In the genomic region with DNA sequence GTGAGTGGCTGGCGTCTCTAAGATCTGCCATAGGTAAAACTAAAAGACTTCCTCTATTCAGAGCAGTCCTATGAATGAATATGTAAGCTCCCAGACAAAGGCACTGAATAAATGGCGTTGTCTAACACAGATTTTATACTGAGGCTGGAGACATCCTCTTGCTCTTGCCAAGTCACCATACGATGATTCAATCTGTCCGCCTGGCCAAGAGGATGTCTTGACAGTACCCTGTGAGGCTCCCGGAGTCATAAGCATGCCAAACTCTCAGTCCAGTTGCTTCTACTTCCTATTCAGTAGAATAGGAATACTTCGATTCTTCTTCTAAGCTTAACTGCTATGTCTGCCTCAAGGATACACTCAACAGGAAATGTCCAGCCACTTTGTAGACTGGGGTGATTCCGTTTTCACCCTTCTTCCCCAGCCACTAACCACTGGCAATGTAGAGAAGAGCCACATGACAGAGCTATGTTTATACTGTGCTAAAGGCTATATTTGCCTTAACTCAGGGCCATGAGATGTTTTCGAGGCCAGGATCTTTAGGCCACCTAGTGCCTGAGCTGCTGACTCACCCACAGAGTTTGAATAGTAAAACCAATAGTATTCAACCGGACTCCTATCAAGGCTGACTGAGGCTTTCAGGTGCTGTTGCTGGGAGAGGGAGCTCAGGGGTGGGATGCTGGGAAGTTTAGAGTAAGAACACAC, we compare ENCODE assay signal across 17 mouse cellular contexts.
A peak's percentile ranks its signal among the peaks of the same experiment; 100 is the strongest.
DNase-seq lines count a peak whose midpoint lies in the region; ATAC-seq and TF ChIP-seq lines count a peak whose summit lies in the region.
"Had no signal": no experiment of that assay in that cellular context is flagged by ENCODE, and none has a peak within 500 bp of the region (broad histone marks: within the 10 kb centered on the region; RNA-seq: fewer than 3 reads in every experiment).

No protein-coding gene starts in this region.

- no peak overlapping the region for H3K4me3 ChIP-seq in forebrain, postnatal 0 days (ENCODE audit: low read depth, low read length)
- H3K4me3 ChIP-seq in forebrain, embryonic 12.5 days (replicated peaks) = no peak overlapping the region
- no peak overlapping the region for H3K4me3 ChIP-seq in lung, embryonic 14.5 days (ENCODE audit: low read depth, low read length)
- H3K4me3 ChIP-seq: erythroblast, embryonic 14.5 days; limb, embryonic 15.5 days had no signal

- peak; percentile 32; the same call in 1 of the 2 replicates for ATAC-seq in forebrain, postnatal 0 days
- ATAC-seq in forebrain, embryonic 12.5 days (ENCODE audit: low FRiP score) = no peak
- ATAC-seq in lung, embryonic 14.5 days (ENCODE audit: insufficient read depth) = no peak
- ATAC-seq: intestine, embryonic 16.5 days; lung, postnatal 0 days had no signal

- no peak for TF ChIP-seq CTCF in forebrain, postnatal 0 days (IDR thresholded peaks at IDR 0.05; ENCODE audit: low read depth)
- no peak for TF ChIP-seq CTCF in lung, embryonic 14.5 days (IDR thresholded peaks at IDR 0.05; ENCODE audit: low read depth)

- H3K4me2 ChIP-seq in forebrain, postnatal 0 days (ENCODE audit: low read depth) = no peak overlapping the region
- no peak overlapping the region for H3K4me2 ChIP-seq in forebrain, embryonic 12.5 days
- H3K4me2 ChIP-seq in lung, embryonic 14.5 days = no peak overlapping the region
- H3K4me2 ChIP-seq: hindbrain, embryonic 14.5 days; limb, embryonic 15.5 days had no signal

- WGBS in forebrain, postnatal 0 days = 62% methylated on average over 9 of the region's 9 CpGs
- WGBS in forebrain, embryonic 12.5 days = 85% methylated on average over 9 of the region's 9 CpGs
- 70% methylated on average over 9 of the region's 9 CpGs for WGBS in lung, embryonic 14.5 days

- no peaks in the 10 kb centered on the region for H3K36me3 ChIP-seq in forebrain, postnatal 0 days (ENCODE audit: insufficient read depth)
- H3K36me3 ChIP-seq in forebrain, embryonic 12.5 days (replicated peaks) = no peaks in the 10 kb centered on the region
- H3K36me3 ChIP-seq in lung, embryonic 14.5 days (ENCODE audit: insufficient read depth) = no peaks in the 10 kb centered on the region
- H3K36me3 ChIP-seq: limb, embryonic 15.5 days had no signal

- DNase-seq in forebrain, postnatal 0 days = peak; percentile 38
- DNase-seq in lung, embryonic 14.5 days = peak; percentile 24
- no peak for DNase-seq in lung, postnatal 10 days
- DNase-seq in cerebellum, adult 8-10 months = peak; percentile 60
- DNase-seq in adipocyte (ENCODE audit: low spot score) = no peak
- DNase-seq in adrenal gland, postnatal 14 days = no peak
- DNase-seq: adrenal gland, postnatal 25 days; gastrocnemius, postnatal 25 days; layer of hippocampus, adult 9-11 months; thymus, postnatal 36 days had no signal

- H3K4me1 ChIP-seq in forebrain, postnatal 0 days (ENCODE audit: insufficient read depth) = 0 out of 2 replicates have a peak, but pooled peaks cover 4% of the 10 kb centered on the region
- peaks cover 2% of the 10 kb centered on the region; the same call in 1 of the 2 replicates for H3K4me1 ChIP-seq in forebrain, embryonic 12.5 days
- 0 out of 2 replicates have a peak, but pooled peaks cover 4% of the 10 kb centered on the region for H3K4me1 ChIP-seq in lung, embryonic 14.5 days (ENCODE audit: insufficient read depth)
- H3K4me1 ChIP-seq: limb, embryonic 15.5 days had no signal

- no peaks in the 10 kb centered on the region for H3K27me3 ChIP-seq in forebrain, postnatal 0 days (ENCODE audit: insufficient read depth, low read length)
- no peaks in the 10 kb centered on the region for H3K27me3 ChIP-seq in forebrain, embryonic 12.5 days
- H3K27me3 ChIP-seq in lung, embryonic 14.5 days (ENCODE audit: insufficient read depth, low read length) = no peaks in the 10 kb centered on the region
- H3K27me3 ChIP-seq: limb, embryonic 15.5 days had no signal

- H3K9ac ChIP-seq in forebrain, postnatal 0 days = no peak overlapping the region
- H3K9ac ChIP-seq in forebrain, embryonic 12.5 days = no peak overlapping the region
- no peak overlapping the region for H3K9ac ChIP-seq in lung, embryonic 14.5 days
- H3K9ac ChIP-seq: hindbrain, embryonic 14.5 days; limb, embryonic 15.5 days had no signal

- no peak overlapping the region for H3K27ac ChIP-seq in forebrain, postnatal 0 days (ENCODE audit: low read depth, low read length)
- no peak overlapping the region for H3K27ac ChIP-seq in forebrain, embryonic 12.5 days
- H3K27ac ChIP-seq in lung, embryonic 14.5 days (ENCODE audit: low read depth) = no peak overlapping the region
- H3K27ac ChIP-seq: hindbrain, embryonic 14.5 days; kidney, postnatal 0 days; limb, embryonic 15.5 days had no signal

- H3K9me3 ChIP-seq in forebrain, postnatal 0 days (ENCODE audit: low read length) = no peaks in the 10 kb centered on the region
- no peaks in the 10 kb centered on the region for H3K9me3 ChIP-seq in forebrain, embryonic 12.5 days
- no peaks in the 10 kb centered on the region for H3K9me3 ChIP-seq in lung, embryonic 14.5 days (ENCODE audit: low read depth, low read length)
- H3K9me3 ChIP-seq: limb, embryonic 15.5 days had no signal

Comparison
In these comparisons a context has a peak if more than half of its experiments do, and no peak if none do; other contexts are left out.
1. DNase-seq: peak in forebrain, postnatal 0 days (single experiment), lung, embryonic 14.5 days (single experiment) and cerebellum, adult 8-10 months (single experiment); none in lung, postnatal 10 days (single experiment), adipocyte (single experiment) and adrenal gland, postnatal 14 days (single experiment).